Mouse (Mus musculus) erythroblast, embryonic 14.5 days (primary cell): Measurements from ENCODE around the gene Eef2k.

Experiments
- GATA1 ChIP-seq: IDR thresholded peaks from 2 replicates; pipeline ENCODE4 v1.6.1; 2012; ENCODE audit warnings: low read length, inconsistent platforms, mixed read lengths
- TAL1 ChIP-seq: IDR thresholded peaks from 3 replicates; pipeline ENCODE4 v1.6.1; 2012; ENCODE audit warnings: low read length, inconsistent platforms, mixed read lengths

- TF ChIP-seq GATA1 (no peak), TAL1 (no peak)
Observed at GRCm38 (mm10) chr7:120862196-120862595, 19.6 kb downstream of the Eef2k start.
